Mouse (Mus musculus): ENCODE data around the gene Neurl4.
"Not testable (repeated sequence)": the region's sequence is repeated elsewhere in the genome, so short reads cannot be mapped to it uniquely, and the experiment has no call there.

- TF ChIP-seq POLR2A (IDR thresholded peaks at IDR 0.05; ENCODE audit: extremely low read depth, insufficient read depth, low read length); CTCF (IDR thresholded peaks at IDR 0.05; ENCODE audit: low read depth, low read length): not testable (repeated sequence)
Observed at GRCm38 (mm10) chr11:69955618-69956017, 54.7 kb downstream of the Neurl4 start.

Measured in liver, adult 2 months (tissue).